Mouse (Mus musculus) liver, postnatal 0 days (tissue): ENCODE data around the gene Spocd1. TPM values are rescaled to one million over a fixed set of nuclear protein-coding genes. Genes with fewer than 3 reads are reported as not detected.

ENCODE experiments used
- ATAC-seq: fragments of 200-750 bp; cut with Nextera tagmentation; 2 replicates; pipeline ENCODE4 v1.8.0; 2017; ENCODE audit warnings: mild to moderate bottlenecking, moderate library complexity
- DNase-seq: peaks from one replicate; pipeline ENCODE4 v3.0.0-alpha.2; 2016
- H3K27ac ChIP-seq: fragments of 300-500 bp; sonication (generic); 2 replicates; pipeline ENCODE4 v1.5.1; 2014; ENCODE audit warnings: antibody characterized with exemption, moderate library complexity, mild to moderate bottlenecking, low read depth
- H3K27me3 ChIP-seq: fragments of 300-500 bp; sonication (generic); 2 replicates; pipeline ENCODE4 v1.6.1; 2014; ENCODE audit warnings: low read length, control low read depth, mixed read lengths; ENCODE audit not compliant: insufficient read depth
- H3K36me3 ChIP-seq: fragments of 300-500 bp; sonication (generic); replicated peaks from 2 replicates; pipeline ENCODE4 v1.6.1; 2014; ENCODE audit warnings: mild to moderate bottlenecking, control low read depth, low read length, moderate library complexity, mixed read lengths; ENCODE audit not compliant: insufficient read depth
- H3K4me1 ChIP-seq: fragments of 300-500 bp; sonication (generic); 2 replicates; pipeline ENCODE4 v1.6.1; 2014; ENCODE audit warnings: antibody characterized with exemption, mild to moderate bottlenecking, control low read depth; ENCODE audit not compliant: insufficient read depth
- H3K4me2 ChIP-seq: fragments of 300-500 bp; sonication (generic); 2 replicates; pipeline ENCODE4 v1.6.1; 2014; ENCODE audit warnings: low read depth, mild to moderate bottlenecking, low read length, moderate library complexity, mixed read lengths
- H3K4me3 ChIP-seq: fragments of 300-500 bp; sonication (generic); 2 replicates; pipeline ENCODE4 v1.5.1; 2014; ENCODE audit warnings: low read depth, low read length
- H3K9ac ChIP-seq: fragments of 300-500 bp; sonication (generic); replicated peaks from 2 replicates; pipeline ENCODE4 v1.6.1; 2014; ENCODE audit warnings: mild to moderate bottlenecking, moderate library complexity
- H3K9me3 ChIP-seq: fragments of 300-500 bp; sonication (generic); 2 replicates; pipeline ENCODE4 v1.6.1; 2016; ENCODE audit warnings: mild to moderate bottlenecking, control low read depth, low read length, mixed read lengths
- CTCF ChIP-seq: sonication (generic); IDR thresholded peaks from 2 replicates; pipeline ENCODE4 v1.5.1; 2016; ENCODE audit warnings: antibody characterized with exemption, low read depth
- EP300 ChIP-seq: IDR thresholded peaks from 2 replicates; pipeline ENCODE4 v1.6.1; 2016; ENCODE audit warnings: antibody characterized with exemption, low read depth, mild to moderate bottlenecking
- WGBS: fragments of 180-500 bp; shearing (Covaris S2); extraction: QIAGEN DNeasy Blood & Tissue Kit; methylation state at CpG from one replicate; pipeline ENCODE4 v1.1.7; 2014; ENCODE audit not compliant: insufficient replicate concordance; 5-methylcytosine and 5-hydroxymethylcytosine counted together
- polyA plus RNA-seq: library from polyadenylated mRNA; unstranded; fragments of >200 nt; fragmentation: Nextera tagmentation; extraction: Ambion mirVana; gene quantifications from 2 replicates; pipeline ENCODE4 v1.2.1, GENCODE M21; 2015

Spocd1 gene
- polyA plus RNA-seq, 1 experiment from 2014 or later, result not detected

DNA sequence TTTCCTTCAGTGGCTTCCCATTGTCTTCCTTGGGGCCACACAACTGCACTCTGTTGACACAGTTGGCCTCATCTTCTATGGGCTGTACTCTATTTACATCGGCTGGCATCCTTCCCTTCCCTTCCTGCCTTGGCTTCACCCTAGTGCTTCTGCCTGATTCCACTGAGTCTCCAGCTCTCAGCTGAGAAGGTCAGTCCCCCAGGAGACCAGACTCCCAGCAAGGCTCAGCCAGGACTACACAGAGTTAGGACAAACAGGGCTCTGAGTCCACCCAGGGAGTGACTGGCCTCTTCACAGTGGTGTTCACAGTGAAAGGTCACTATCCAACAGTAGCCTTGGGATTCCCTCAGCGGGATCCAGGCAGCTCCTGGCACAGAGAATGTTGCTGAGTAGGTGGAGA is 12.9 kb upstream of the Spocd1 start:
- no peak overlapping the region for H3K9ac ChIP-seq
- no peak overlapping the region for H3K4me3 ChIP-seq
- no peaks in the 10 kb centered on the region for H3K9me3 ChIP-seq
- WGBS, result 35% methylated on average over 2 of the region's 2 CpGs
- H3K27ac ChIP-seq, result peak overlapping the region; percentile 82
- DNase-seq, result no peak
- no peaks in the 10 kb centered on the region for H3K36me3 ChIP-seq
- peaks cover 35% of the 10 kb centered on the region for H3K4me1 ChIP-seq
- ATAC-seq, result no peak
- H3K27me3 ChIP-seq, result no peaks in the 10 kb centered on the region
- TF ChIP-seq CTCF (no peak), EP300 (no peak)
- no peak overlapping the region for H3K4me2 ChIP-seq

- TF ChIP-seq CTCF, result no peak
- TF ChIP-seq EP300, result no peak
Measured at GRCm38 (mm10) chr4:129917016-129917603, 11.9 kb upstream of the Spocd1 start.

GRCm38 (mm10) chr4:129918464-129918863 is 10.6 kb upstream of the Spocd1 start:
- TF ChIP-seq EP300, result no peak
- no peak for TF ChIP-seq CTCF
- Histone ChIP-seq H3K4me3 (no peak overlapping the region), H3K27me3 (no peaks in the 10 kb centered on the region), H3K36me3 (no peaks in the 10 kb centered on the region), H3K9me3 (no peaks in the 10 kb centered on the region), H3K27ac (no peak overlapping the region), H3K9ac (no peak overlapping the region), H3K4me2 (no peak overlapping the region), H3K4me1 (peaks cover 41% of the 10 kb centered on the region)
- ATAC-seq (no peak), DNase-seq (no peak)
- 66% methylated on average over 5 of the region's 5 CpGs for WGBS

More at GRCm38 (mm10) chr4:129917016-129917603, 11.9 kb upstream of the Spocd1 start:
- ATAC-seq, result no peak
- 51% methylated on average over 8 of the region's 8 CpGs for WGBS
- no peaks in the 10 kb centered on the region for H3K9me3 ChIP-seq
- no peak overlapping the region for H3K9ac ChIP-seq
- no peak overlapping the region for H3K4me2 ChIP-seq
- H3K27me3 ChIP-seq, result no peaks in the 10 kb centered on the region
- no peaks in the 10 kb centered on the region for H3K36me3 ChIP-seq
- peak overlapping the region; percentile 44; the same call in 1 of the 2 replicates for H3K27ac ChIP-seq
- H3K4me3 ChIP-seq, result no peak overlapping the region
- peaks cover 45% of the 10 kb centered on the region for H3K4me1 ChIP-seq
- DNase-seq, result no peak

DNA sequence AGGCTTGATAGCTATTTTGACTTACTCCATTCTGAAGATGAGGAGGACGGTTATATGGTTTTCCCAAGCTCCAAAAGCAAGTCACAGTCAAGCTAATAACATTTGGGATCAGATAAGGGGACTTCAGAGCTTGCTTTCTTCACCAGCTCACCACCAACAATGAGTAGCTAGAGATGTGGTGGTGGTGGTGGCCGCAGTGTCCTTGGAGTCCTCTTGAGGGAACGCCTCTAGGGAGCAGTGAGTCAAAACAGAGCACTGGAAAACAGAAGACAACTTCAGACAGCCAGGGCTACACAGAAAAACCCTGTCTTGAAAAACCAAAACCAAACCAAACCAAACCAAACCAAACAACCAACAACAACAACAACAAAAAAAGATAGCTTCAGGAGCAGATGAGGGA is 10.1 kb upstream of the Spocd1 start:
- no peak for DNase-seq
- Histone ChIP-seq H3K27ac (no peak overlapping the region), H3K4me2 (no peak overlapping the region), H3K9me3 (no peaks in the 10 kb centered on the region), H3K27me3 (no peaks in the 10 kb centered on the region), H3K4me3 (no peak overlapping the region), H3K4me1 (peaks cover 39% of the 10 kb centered on the region), H3K36me3 (no peaks in the 10 kb centered on the region), H3K9ac (no peak overlapping the region)
- no peak for TF ChIP-seq EP300
- no peak for TF ChIP-seq CTCF
- no peak for ATAC-seq
- WGBS, result 71% methylated on average over 3 of the region's 3 CpGs

DNA sequence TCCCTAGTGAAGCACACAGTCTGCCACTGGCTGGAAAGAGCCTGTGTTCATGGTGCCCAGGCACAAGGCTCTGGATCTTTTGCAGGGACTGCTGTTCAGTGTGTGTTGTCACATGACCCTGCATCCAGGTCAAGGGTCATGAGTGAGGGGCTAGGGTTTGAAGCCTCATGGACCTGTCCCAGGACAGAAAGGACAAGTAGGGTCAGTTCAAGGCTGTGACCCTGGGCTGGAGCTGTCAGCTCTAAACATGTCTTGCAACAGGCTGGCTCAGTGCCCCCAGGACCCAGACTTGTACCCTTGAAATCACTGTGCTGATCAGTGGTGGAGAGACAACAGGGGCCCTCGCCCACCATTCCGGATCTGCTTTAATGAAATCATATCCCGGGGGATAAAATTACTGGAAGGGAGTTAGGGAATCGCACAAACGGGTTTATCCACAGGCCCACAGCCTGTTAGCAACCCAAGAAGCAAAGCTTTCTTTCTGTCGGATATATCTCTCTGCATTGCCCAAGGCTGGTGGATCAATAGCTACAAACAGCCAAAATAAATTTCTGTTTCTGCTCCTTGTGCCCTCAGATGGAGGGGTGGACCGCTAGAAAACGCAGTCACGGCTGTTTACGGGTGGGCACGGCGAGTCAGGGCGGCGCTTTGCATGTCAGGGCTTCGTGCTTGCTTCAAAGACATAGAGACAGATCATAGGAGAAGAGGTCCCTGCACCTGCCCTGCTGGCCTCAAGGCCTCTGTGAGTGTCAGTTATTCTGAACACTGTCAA is 8.3 kb upstream of the Spocd1 start:
- DNase-seq, result peak; percentile 33
- Histone ChIP-seq H3K4me3 (no peak overlapping the region), H3K4me2 (no peak overlapping the region), H3K4me1 (peaks cover 34% of the 10 kb centered on the region), H3K9me3 (no peaks in the 10 kb centered on the region), H3K27ac (peak overlapping the region; percentile 44), H3K27me3 (no peaks in the 10 kb centered on the region), H3K9ac (no peak overlapping the region; the same call in 1 of the 2 replicates), H3K36me3 (no peaks in the 10 kb centered on the region)
- peak; percentile 40 for ATAC-seq
- WGBS, result 69% methylated on average over 15 of the region's 15 CpGs
- TF ChIP-seq EP300 (no peak), CTCF (no peak)

- DNase-seq (no peak), ATAC-seq (peak; percentile 55)
- Histone ChIP-seq H3K36me3 (no peaks in the 10 kb centered on the region), H3K4me3 (no peak overlapping the region), H3K4me1 (peaks cover 30% of the 10 kb centered on the region), H3K9me3 (no peaks in the 10 kb centered on the region), H3K27ac (peak overlapping the region; percentile 44; the same call in 1 of the 2 replicates), H3K27me3 (no peaks in the 10 kb centered on the region), H3K4me2 (no peak overlapping the region), H3K9ac (no peak overlapping the region)
- TF ChIP-seq EP300 (no peak), CTCF (no peak)
- 49% methylated on average over 3 of the region's 3 CpGs for WGBS
Measured at GRCm38 (mm10) chr4:129921314-129921587, 7.8 kb upstream of the Spocd1 start.
